Mouse (Mus musculus) limb, embryonic 13.5 days (tissue): ENCODE results near the gene Nrg4. TPM values are rescaled to one million over a fixed set of nuclear protein-coding genes. Genes with fewer than 3 reads are reported as not detected.

Experiments
- ATAC-seq: fragments of 200-750 bp; cut with Nextera tagmentation; 2 replicates; pipeline ENCODE4 v1.8.0; 2017; ENCODE audit warnings: low read depth, moderate number of reproducible peaks, moderate TSS enrichment; ENCODE audit not compliant: low FRiP score
- H3K27ac ChIP-seq: fragments of 300-500 bp; sonication (generic); 2 replicates; pipeline ENCODE4 v1.5.1; 2015; ENCODE audit warnings: inconsistent platforms, mild to moderate bottlenecking, moderate library complexity
- H3K27me3 ChIP-seq: fragments of 300-500 bp; sonication (generic); 2 replicates; pipeline ENCODE4 v1.6.1; 2015; ENCODE audit warnings: mild to moderate bottlenecking, inconsistent platforms
- H3K36me3 ChIP-seq: fragments of 300-500 bp; sonication (generic); 2 replicates; pipeline ENCODE4 v1.6.1; 2015; ENCODE audit warnings: inconsistent platforms, mild to moderate bottlenecking, moderate library complexity
- H3K4me1 ChIP-seq: fragments of 300-500 bp; sonication (generic); 2 replicates; pipeline ENCODE4 v1.6.1; 2015; ENCODE audit warnings: inconsistent platforms
- H3K4me2 ChIP-seq: fragments of 300-500 bp; sonication (generic); replicated peaks from 2 replicates; pipeline ENCODE4 v1.6.1; 2015; ENCODE audit warnings: inconsistent platforms, mild to moderate bottlenecking, moderate library complexity
- H3K4me3 ChIP-seq: fragments of 300-500 bp; sonication (generic); 2 replicates; pipeline ENCODE4 v1.5.1; 2015; ENCODE audit warnings: moderate library complexity, mild to moderate bottlenecking, inconsistent platforms
- H3K9ac ChIP-seq: fragments of 300-500 bp; sonication (generic); 2 replicates; pipeline ENCODE4 v1.6.1; 2015; ENCODE audit warnings: mild to moderate bottlenecking, inconsistent platforms
- H3K9me3 ChIP-seq: fragments of 300-500 bp; sonication (generic); 2 replicates; pipeline ENCODE4 v1.6.1; 2016; ENCODE audit warnings: inconsistent platforms
- whole genome bisulfite sequencing: fragments of 180-500 bp; shearing (Covaris S2); methylation state at CpG from one replicate; pipeline ENCODE4 v1.1.7; 2015; 5-methylcytosine and 5-hydroxymethylcytosine counted together
- polyA plus RNA-seq: library from polyadenylated mRNA; unstranded; fragments of >200 nt; fragmentation: Nextera tagmentation; extraction: Ambion mirVana; gene quantifications from 2 replicates; pipeline ENCODE4 v1.2.1, GENCODE M21; 2015

Nrg4 gene
- polyA plus RNA-seq, 1 experiment from 2014 or later, result 1.6 TPM

DNA sequence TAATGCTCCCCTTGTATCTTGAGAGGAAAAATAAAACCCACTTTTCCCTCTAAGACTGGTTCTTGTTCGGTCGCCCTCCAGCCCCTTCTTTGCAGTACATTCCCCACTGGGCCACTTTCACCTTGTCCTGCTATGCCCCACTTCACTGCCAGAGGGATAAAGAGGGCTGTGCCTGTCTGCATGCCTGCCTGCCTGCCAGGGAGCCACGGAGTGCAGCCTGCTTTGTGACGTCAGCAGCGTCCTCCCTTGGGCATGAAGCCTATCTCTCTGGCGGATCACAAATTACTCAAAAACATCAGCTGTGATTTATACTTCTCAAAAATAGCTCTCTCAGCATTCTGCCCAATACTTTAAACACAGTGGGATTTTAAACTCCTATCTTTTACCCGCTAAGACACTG, 6.3 kb upstream of the Nrg4 start:
- no peak overlapping the region for H3K4me2 ChIP-seq
- peaks cover 18% of the 10 kb centered on the region for H3K4me1 ChIP-seq
- H3K4me3 ChIP-seq, result no peak overlapping the region
- H3K27ac ChIP-seq, result no peak overlapping the region
- WGBS, result 29% methylated on average over 7 of the region's 7 CpGs
- H3K9ac ChIP-seq, result no peak overlapping the region
- peaks cover 35% of the 10 kb centered on the region for H3K27me3 ChIP-seq
- no peak for ATAC-seq
- H3K36me3 ChIP-seq, result no peaks in the 10 kb centered on the region
- H3K9me3 ChIP-seq, result peaks cover 4% of the 10 kb centered on the region; the same call in 1 of the 2 replicates

DNA sequence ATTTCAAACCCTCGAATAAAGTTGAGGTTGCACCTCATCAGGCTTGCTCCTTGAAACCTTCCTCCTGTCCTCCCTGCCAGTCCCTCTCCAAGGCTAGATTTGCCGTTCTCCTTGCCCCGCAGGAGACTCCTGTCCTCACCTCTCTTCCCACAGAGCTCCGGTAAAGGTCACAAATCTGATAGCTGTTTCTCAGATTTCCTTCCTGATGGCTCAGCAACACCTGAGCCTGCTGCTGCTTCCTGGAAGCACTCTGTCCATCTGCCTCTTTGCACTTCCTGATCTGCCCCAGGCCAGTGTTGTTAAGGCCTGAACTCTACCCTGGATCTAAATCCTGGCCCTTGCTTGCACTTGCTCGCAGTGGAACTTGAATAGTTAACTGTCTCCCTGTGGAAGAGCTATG, 5.8 kb upstream of the Nrg4 start:
- Histone ChIP-seq H3K9ac (no peak overlapping the region), H3K27ac (no peak overlapping the region), H3K4me1 (peaks cover 20% of the 10 kb centered on the region), H3K27me3 (peaks cover 40% of the 10 kb centered on the region), H3K9me3 (peaks cover under 1% of the 10 kb centered on the region; the same call in 1 of the 2 replicates), H3K36me3 (no peaks in the 10 kb centered on the region), H3K4me2 (no peak overlapping the region), H3K4me3 (no peak overlapping the region)
- no peak for ATAC-seq
- 29% methylated on average over 5 of the region's 5 CpGs for WGBS

DNA sequence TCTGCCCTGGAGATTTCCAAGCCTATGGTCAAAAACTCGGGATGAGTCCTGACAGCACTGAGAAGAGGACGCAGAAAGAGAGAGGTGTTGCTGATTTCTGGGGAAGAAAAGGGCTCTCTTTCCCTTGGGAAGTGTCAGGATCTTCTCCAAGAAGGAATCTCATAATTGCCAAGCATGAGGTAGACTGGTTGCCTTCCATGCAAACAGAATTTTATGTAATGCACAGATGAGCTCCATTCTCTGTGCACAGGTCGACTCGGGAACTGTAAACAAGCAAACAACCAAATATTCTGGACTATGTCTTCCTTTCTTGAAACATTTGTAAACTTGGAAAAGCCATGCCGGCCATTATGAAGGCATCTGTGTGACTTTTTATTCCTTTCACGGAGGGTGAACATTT, 2.8 kb upstream of the Nrg4 start:
- Histone ChIP-seq H3K9ac (no peak overlapping the region), H3K4me1 (peaks cover 29% of the 10 kb centered on the region), H3K9me3 (no peaks in the 10 kb centered on the region), H3K27me3 (peaks cover 61% of the 10 kb centered on the region), H3K27ac (no peak overlapping the region), H3K4me2 (no peak overlapping the region), H3K36me3 (no peaks in the 10 kb centered on the region), H3K4me3 (no peak overlapping the region)
- 77% methylated on average over 6 of the region's 6 CpGs for WGBS
- no peak for ATAC-seq

DNA sequence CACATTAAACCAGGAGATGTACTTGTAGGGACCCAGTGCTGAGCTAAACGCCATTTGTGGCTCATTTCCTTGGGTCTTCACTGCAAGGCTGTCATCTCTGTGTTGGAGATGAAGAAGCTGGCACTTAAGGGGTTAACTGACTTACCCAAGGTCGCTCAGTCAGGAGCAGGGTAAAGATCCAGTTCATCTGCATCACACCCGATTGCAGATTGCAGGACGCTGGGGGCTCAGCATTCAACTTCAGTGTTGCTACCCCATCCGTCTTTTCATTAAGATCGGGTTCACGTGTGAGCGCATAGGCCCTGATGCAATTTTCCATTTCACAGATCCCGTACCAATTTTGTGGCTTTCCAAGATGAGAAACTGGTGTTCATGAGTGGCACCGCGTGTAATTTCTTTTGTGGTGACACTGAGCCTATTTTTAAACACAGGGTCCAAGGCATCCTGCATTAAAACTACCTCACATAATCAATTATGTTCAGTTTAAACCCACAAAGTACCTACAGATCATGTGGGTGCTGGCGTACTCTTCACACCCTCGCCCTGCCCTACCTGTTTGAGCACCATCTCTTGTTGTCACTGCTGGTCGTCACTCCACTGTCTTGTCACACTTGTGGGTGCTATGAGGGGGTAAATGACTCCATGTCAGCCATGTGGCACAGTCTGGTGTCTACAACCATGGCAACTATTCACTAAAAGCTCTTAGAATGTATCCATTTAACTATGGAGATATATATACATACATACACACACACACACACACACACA, 1.7 kb upstream of the Nrg4 start:
- ATAC-seq, result no peak
- H3K27ac ChIP-seq, result no peak overlapping the region
- no peak overlapping the region for H3K9ac ChIP-seq
- peaks cover 69% of the 10 kb centered on the region for H3K27me3 ChIP-seq
- no peaks in the 10 kb centered on the region for H3K36me3 ChIP-seq
- peaks cover 29% of the 10 kb centered on the region for H3K4me1 ChIP-seq
- no peak overlapping the region for H3K4me3 ChIP-seq
- no peak overlapping the region; the same call in 1 of the 2 replicates for H3K4me2 ChIP-seq
- WGBS, result 19% methylated on average over 14 of the region's 14 CpGs
- H3K9me3 ChIP-seq, result no peaks in the 10 kb centered on the region

DNA sequence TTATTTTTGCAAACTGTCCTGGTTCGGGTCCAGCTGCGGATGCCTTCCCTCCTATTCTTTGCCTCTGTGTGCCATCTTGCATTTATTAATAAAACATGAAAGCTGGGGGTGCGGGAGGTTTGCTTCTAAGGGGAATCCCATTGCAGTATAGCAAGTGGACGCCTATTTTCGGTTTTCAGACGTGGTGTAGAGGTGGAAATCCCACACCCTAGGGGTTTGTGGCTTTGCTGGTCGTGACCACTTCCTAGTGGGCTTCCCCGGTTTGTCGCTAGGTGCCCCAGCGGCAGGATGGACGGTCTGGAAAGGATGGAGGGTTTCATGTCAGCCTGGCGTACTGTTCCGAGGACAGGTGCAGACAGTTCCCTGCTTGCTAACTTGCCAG, 581 bp upstream of the Nrg4 start:
- peak; percentile 21; the same call in 1 of the 2 replicates for ATAC-seq
- Histone ChIP-seq H3K9ac (peak overlapping the region; percentile 77), H3K36me3 (no peaks in the 10 kb centered on the region), H3K9me3 (no peaks in the 10 kb centered on the region), H3K27ac (no peak overlapping the region), H3K4me1 (peaks cover 19% of the 10 kb centered on the region), H3K27me3 (peaks cover 66% of the 10 kb centered on the region), H3K4me2 (peak overlapping the region; percentile 84), H3K4me3 (peak overlapping the region; percentile 73)
- WGBS, result 2% methylated on average over 13 of the region's 13 CpGs

DNA sequence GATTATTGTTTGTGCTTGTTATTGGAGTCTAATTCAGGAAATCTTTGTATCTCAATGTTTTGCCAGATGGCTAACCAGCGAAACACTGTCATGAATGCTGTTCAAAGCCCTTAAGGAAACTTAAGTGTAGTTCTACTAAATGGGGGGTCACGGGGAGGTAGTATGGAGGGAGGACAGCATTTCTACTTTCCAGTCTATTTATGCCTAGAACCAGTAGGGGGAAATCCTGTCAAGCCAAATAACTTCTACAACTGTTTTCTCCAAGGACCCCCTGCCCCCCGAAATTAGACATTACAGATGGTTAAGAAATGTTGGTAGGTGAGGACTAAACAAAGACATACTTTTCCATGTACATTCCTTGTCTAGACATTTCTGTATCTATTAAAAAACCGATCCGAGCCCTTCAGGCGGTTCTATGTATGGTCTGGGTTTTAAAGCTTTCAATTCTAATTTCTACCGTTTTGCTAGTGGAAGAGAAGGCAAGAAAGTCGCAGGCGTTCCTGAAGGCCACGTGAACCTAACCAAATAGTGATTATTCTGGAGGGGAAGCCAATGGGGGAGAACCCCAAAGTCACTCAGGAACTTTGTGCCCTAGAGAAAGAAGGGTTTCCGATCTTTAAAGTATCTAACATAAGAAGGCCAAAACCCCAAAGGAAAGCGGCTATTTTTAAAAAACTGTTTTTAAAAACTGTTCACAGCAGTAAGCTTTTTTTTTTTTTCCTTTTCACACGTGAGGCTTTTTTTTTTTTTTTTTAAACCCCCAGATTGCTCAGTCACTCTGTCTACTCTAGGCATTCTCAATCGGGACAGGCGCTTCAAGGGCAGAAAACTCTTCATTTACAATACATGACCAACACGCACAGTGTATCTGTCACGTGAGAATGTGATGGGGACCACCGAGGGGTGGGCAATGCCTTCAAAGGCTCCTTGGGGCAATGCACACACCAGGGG, 805 bp downstream of the Nrg4 start:
- Histone ChIP-seq H3K4me2 (peak overlapping the region; percentile 84), H3K9ac (peak overlapping the region; percentile 77), H3K4me1 (peaks cover 14% of the 10 kb centered on the region), H3K4me3 (peak overlapping the region; percentile 73), H3K27ac (no peak overlapping the region), H3K36me3 (no peaks in the 10 kb centered on the region), H3K9me3 (no peaks in the 10 kb centered on the region), H3K27me3 (peaks cover 59% of the 10 kb centered on the region)
- no peak for ATAC-seq
- 14% methylated on average over 18 of the region's 18 CpGs for WGBS

DNA sequence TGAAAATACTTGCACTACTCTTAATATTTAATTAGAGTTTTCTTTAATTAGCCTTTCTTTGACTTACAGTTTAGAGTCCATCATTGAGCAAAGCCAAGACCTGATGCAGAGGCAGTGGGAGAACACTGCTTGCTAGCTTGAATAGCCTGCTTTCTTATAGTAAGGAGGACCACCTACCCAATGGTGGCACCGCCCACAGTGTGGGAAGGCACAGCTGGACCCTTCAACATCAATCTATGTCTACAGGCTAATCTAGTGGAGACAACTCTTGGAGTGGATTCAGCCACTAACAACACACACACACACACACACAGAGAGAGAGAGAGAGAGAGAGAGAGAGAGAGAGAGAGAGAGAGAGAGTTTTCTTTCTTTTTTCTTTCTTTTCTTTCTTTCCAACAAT, 1.6 kb downstream of the Nrg4 start:
- no peaks in the 10 kb centered on the region for H3K36me3 ChIP-seq
- no peak for ATAC-seq
- WGBS, result 39% methylated on average over 1 of the region's 1 CpGs
- H3K4me1 ChIP-seq, result peaks cover 14% of the 10 kb centered on the region
- H3K9me3 ChIP-seq, result no peaks in the 10 kb centered on the region
- no peak overlapping the region for H3K4me3 ChIP-seq
- H3K4me2 ChIP-seq, result no peak overlapping the region
- H3K9ac ChIP-seq, result no peak overlapping the region
- H3K27me3 ChIP-seq, result peaks cover 53% of the 10 kb centered on the region
- no peak overlapping the region for H3K27ac ChIP-seq

DNA sequence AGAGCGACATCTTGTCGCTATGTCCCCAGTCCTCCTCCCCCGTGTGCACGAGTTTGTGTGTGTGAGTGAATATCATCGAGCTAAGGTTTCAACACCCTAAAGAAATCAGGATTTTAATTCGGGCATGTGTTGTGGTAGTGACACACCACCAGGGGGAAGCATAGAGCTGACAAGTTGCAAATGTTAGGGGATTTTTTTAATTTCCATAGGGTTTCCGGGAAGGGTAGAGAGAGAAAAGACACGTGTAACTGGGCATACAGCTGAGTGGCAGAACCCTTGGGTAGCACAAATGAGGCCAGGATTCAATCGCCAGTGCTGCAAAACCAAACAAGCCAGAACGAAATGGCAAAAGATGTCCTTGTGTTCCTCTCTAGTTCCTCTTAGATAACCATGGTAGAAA, 2.1 kb downstream of the Nrg4 start:
- H3K36me3 ChIP-seq, result no peaks in the 10 kb centered on the region
- peaks cover 14% of the 10 kb centered on the region for H3K4me1 ChIP-seq
- no peak overlapping the region for H3K4me2 ChIP-seq
- H3K9me3 ChIP-seq, result no peaks in the 10 kb centered on the region
- no peak overlapping the region for H3K27ac ChIP-seq
- no peak overlapping the region for H3K4me3 ChIP-seq
- H3K9ac ChIP-seq, result no peak overlapping the region
- ATAC-seq, result no peak
- WGBS, result 63% methylated on average over 10 of the region's 10 CpGs
- H3K27me3 ChIP-seq, result peaks cover 48% of the 10 kb centered on the region

DNA sequence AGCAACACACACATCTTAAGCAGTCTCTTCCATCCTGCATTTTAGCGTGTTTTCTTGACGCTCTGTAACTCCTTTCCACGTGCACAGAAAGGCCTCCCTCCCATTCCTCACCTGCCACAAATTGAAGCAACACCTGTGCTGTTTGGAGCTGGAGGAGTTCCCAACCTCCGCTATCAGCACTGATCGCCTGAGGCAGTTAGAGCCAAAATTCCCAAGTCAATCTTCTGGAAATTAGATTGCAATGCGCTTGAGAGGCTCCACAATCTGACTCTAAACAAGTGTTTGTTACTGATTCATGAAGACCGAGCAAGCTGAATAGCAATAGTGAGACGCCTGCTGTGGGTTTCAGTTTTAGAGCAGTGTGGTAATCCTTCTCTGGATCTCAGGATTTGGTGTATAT, 2.6 kb downstream of the Nrg4 start:
- H3K27me3 ChIP-seq, result peaks cover 44% of the 10 kb centered on the region
- WGBS, result 48% methylated on average over 8 of the region's 8 CpGs
- H3K27ac ChIP-seq, result no peak overlapping the region
- no peak for ATAC-seq
- no peak overlapping the region for H3K4me2 ChIP-seq
- no peak overlapping the region for H3K4me3 ChIP-seq
- peaks cover 14% of the 10 kb centered on the region for H3K4me1 ChIP-seq
- H3K36me3 ChIP-seq, result no peaks in the 10 kb centered on the region
- H3K9me3 ChIP-seq, result no peaks in the 10 kb centered on the region
- H3K9ac ChIP-seq, result no peak overlapping the region

DNA sequence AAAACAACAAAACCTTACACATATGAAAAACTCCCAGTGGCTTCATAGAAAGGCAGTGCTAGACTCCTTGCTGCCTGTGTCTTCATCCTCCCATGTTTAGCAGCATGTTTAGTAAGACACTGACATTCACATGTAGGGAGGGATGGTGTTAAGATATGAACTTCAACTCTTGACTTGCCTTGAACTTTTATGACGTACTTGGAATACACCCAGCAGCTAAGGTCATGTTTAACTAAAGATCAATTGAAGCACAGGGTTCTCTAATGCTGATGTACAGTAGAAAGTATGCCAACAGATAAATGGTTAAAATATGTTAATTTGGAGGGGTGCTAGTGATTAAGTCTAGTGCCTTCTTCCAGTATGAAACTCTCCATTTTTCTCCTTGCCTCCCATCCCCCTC, 4.0 kb downstream of the Nrg4 start:
- WGBS, result 66% methylated on average over 1 of the region's 1 CpGs
- H3K9ac ChIP-seq, result no peak overlapping the region
- H3K9me3 ChIP-seq, result no peaks in the 10 kb centered on the region
- H3K4me1 ChIP-seq, result peaks cover 10% of the 10 kb centered on the region
- ATAC-seq, result no peak
- no peak overlapping the region for H3K27ac ChIP-seq
- no peak overlapping the region for H3K4me2 ChIP-seq
- no peaks in the 10 kb centered on the region for H3K36me3 ChIP-seq
- no peak overlapping the region for H3K4me3 ChIP-seq
- peaks cover 31% of the 10 kb centered on the region for H3K27me3 ChIP-seq

DNA sequence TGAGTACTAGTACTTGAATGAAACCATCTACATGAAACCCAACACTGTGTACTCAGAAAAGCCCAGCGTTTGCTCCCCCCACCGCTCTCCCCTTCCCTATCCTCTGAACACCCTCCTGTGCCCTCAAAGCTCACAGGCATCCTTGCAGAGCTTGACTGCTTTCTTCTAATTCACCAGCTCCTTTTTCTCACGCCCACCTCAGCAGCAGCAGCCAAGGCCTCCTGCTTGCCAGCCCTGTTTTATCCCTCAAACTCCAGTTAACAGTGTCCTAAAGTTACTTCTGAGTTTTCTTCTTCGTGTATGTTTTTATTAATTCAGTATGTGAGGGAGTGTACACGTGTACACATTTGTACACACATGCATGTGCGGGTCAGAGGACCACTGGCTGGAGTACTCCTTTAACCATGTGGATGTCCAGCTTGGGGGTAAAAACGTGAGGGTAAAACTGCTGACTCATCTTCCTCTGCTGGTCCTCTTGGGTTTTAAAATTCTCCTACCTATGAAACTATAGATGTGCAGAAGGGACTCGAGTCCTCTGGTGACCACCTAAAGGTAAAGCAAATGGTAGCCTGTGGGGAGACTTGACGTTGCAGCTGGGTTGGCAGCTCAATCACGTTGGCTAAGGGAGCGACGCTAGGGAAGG, 12.9 kb downstream of the Nrg4 start:
- H3K4me3 ChIP-seq, result no peak overlapping the region

DNA sequence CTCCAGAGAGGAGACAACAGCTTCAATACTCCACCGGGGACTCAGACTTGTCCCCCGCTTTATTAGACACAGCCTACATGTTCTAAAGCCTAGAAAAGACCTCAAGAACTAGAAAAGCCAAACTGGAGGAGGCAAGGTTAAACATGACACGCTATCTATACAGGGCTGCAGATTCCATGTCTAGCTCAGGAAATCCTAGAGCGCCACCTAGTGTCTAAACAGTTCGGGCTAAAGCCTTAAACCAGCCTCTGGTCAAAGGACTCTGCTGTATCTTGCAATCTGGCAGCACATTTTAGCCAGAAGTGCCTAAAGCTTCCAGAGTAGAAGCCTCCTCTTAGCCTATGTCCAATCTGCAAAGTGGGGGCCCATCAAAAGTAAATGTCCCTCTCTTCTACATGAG, 15.1 kb downstream of the Nrg4 start:
- WGBS, result 11% methylated on average over 5 of the region's 5 CpGs
- Histone ChIP-seq H3K4me3 (no peak overlapping the region), H3K4me1 (no peaks in the 10 kb centered on the region), H3K4me2 (no peak overlapping the region), H3K9me3 (no peaks in the 10 kb centered on the region), H3K27me3 (no peaks in the 10 kb centered on the region), H3K9ac (no peak overlapping the region), H3K36me3 (no peaks in the 10 kb centered on the region), H3K27ac (no peak overlapping the region)
- ATAC-seq, result peak; percentile 67; the same call in 1 of the 2 replicates

More for the DNA sequence above, 12.9 kb downstream of the Nrg4 start:
- Histone ChIP-seq H3K9ac (no peak overlapping the region), H3K27ac (no peak overlapping the region), H3K4me1 (no peaks in the 10 kb centered on the region), H3K27me3 (no peaks in the 10 kb centered on the region), H3K9me3 (no peaks in the 10 kb centered on the region), H3K36me3 (no peaks in the 10 kb centered on the region), H3K4me2 (no peak overlapping the region)
- 59% methylated on average over 12 of the region's 12 CpGs for WGBS
- ATAC-seq, result no peak
